Mouse (Mus musculus): ENCODE results near the gene Sdk2. TPM values are rescaled to one million over a fixed set of nuclear protein-coding genes. Genes with fewer than 3 reads are reported as not detected.

The Sdk2 gene
- total and polyA plus RNA-seq, 3 experiments = 1.2 to 4.8 (median 1.3) TPM

GRCm38 (mm10) chr11:113742998-113743397, 323.8 kb downstream of the Sdk2 start:
- no peak overlapping the region for H3K9ac ChIP-seq (ENCODE audit: insufficient read depth, low read depth)
- peaks cover 0 to 31% of the 10 kb centered on the region in 2 experiments for H3K36me3 ChIP-seq (replicated peaks in 1 of 2; ENCODE audit: control insufficient read depth in 1 of 2, insufficient read depth in 1 of 2, low read length in 1 of 2)
- H3K27ac ChIP-seq (ENCODE audit: insufficient read depth, low read depth) = no peak overlapping the region
- no peaks in the 10 kb centered on the region for H3K79me2 ChIP-seq (replicated peaks; ENCODE audit: control insufficient read depth, extremely low read depth, insufficient read depth, poor library complexity, severe bottlenecking)
- in situ Hi-C loops (cut with MboI; ENCODE audit: low pct_ligation_motif_present, low pct_unique_long_range_greater_than_20kb, low sequenced_read_pairs) (no loop called here), dilution Hi-C loops (cut with MboI; ENCODE audit: extremely low pct_ligation_motif_present, extremely low pct_unique_long_range_greater_than_20kb, low sequenced_read_pairs) (no loop called here)
- DNase-seq (ENCODE audit: extremely low read depth) = no peak
- peaks cover 8% of the 10 kb centered on the region for H3K9me3 ChIP-seq (replicated peaks; ENCODE audit: low read length)
- H3K27me3 ChIP-seq (replicated peaks) = no peaks in the 10 kb centered on the region
- TF ChIP-seq PAX5 (IDR thresholded peaks at IDR 0.05; ENCODE audit: low read length) = no peak
- TF ChIP-seq CTCF (conservative IDR thresholded peaks at IDR 0.05 in 1 of 2, IDR thresholded peaks at IDR 0.05 in 1 of 2; ENCODE audit: low read depth in 2 of 2, low read length in 2 of 2) = peak; percentile 7 to 26; a peak in 2 of 4 replicates
- TF ChIP-seq MXI1 (IDR thresholded peaks at IDR 0.05; ENCODE audit: low read depth, low read length) = no peak
- no peak overlapping the region for H3K4me3 ChIP-seq (replicated peaks in 1 of 3; ENCODE audit: low read depth in 2 of 3, low read length in 2 of 3, poor library complexity in 1 of 3)
- peaks cover under 1 to 6% of the 10 kb centered on the region in 2 experiments; a peak in 3 of 4 replicates for H3K4me1 ChIP-seq (ENCODE audit: control insufficient read depth in 1 of 2, insufficient read depth in 2 of 2)
- H3K4me2 ChIP-seq (ENCODE audit: insufficient read depth, low read depth, poor library complexity, severe bottlenecking) = no peak overlapping the region

DNA sequence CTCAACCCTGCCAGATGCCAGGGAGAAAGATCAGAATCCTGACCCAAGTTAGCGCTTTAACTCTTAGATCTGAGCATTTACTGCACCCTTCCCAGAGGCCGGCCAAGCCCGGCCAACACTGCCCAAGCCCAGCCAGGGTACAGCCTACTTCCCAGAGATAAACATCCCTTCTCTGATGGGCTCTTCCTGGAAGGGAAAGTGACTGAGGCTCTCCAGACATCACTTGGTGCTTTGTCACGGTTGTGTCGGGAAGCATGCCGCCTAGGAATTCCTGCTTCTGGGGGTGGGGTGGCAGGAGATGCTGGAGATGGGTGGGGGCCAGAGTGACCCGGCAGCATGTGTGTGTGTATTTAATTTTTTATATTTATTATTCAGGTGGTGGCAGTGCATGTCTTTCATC, 326.7 kb downstream of the Sdk2 start:
- Histone ChIP-seq H3K36me3 (replicated peaks in 1 of 2; ENCODE audit: control insufficient read depth in 1 of 2, insufficient read depth in 1 of 2, low read length in 1 of 2) (peaks cover 0 to 33% of the 10 kb centered on the region in 2 experiments), H3K4me2 (ENCODE audit: insufficient read depth, low read depth, poor library complexity, severe bottlenecking) (no peak overlapping the region), H3K4me1 (ENCODE audit: control insufficient read depth in 1 of 2, insufficient read depth in 2 of 2) (peaks cover 3 to 5% of the 10 kb centered on the region in 2 experiments; a peak in 3 of 4 replicates), H3K9ac (ENCODE audit: insufficient read depth, low read depth) (no peak overlapping the region), H3K9me3 (replicated peaks; ENCODE audit: low read length) (peaks cover 19% of the 10 kb centered on the region), H3K27ac (ENCODE audit: insufficient read depth, low read depth) (no peak overlapping the region), H3K4me3 (replicated peaks in 1 of 3; ENCODE audit: low read depth in 2 of 3, low read length in 2 of 3, poor library complexity in 1 of 3) (no peak overlapping the region), H3K27me3 (replicated peaks) (no peaks in the 10 kb centered on the region), H3K79me2 (replicated peaks; ENCODE audit: control insufficient read depth, extremely low read depth, insufficient read depth, poor library complexity, severe bottlenecking) (no peaks in the 10 kb centered on the region)
- no peak for TF ChIP-seq MAZ (IDR thresholded peaks at IDR 0.05; ENCODE audit: low read depth, low read length)
- no peak for TF ChIP-seq CHD2 (IDR thresholded peaks at IDR 0.05; ENCODE audit: low read length)
- no peak for TF ChIP-seq ZNF384 (IDR thresholded peaks at IDR 0.05; ENCODE audit: low read depth, low read length)
- no peak for TF ChIP-seq HCFC1 (IDR thresholded peaks at IDR 0.05; ENCODE audit: low read depth, low read length)
- TF ChIP-seq RCOR1 (conservative IDR thresholded peaks at IDR 0.05; ENCODE audit: low read depth, low read length) = no peak
- no peak for TF ChIP-seq SMC3 (IDR thresholded peaks at IDR 0.05; ENCODE audit: low read depth, low read length)
- no peak for TF ChIP-seq TCF12 (IDR thresholded peaks at IDR 0.05; ENCODE audit: low read depth, low read length)
- TF ChIP-seq POLR2A (IDR thresholded peaks at IDR 0.05; ENCODE audit: low read depth, low read length) = no peak
- TF ChIP-seq ZKSCAN1 (IDR thresholded peaks at IDR 0.05; ENCODE audit: borderline replicate concordance, low read depth, low read length) = no peak
- no peak for TF ChIP-seq ZC3H11A (IDR thresholded peaks at IDR 0.05; ENCODE audit: low read depth, low read length)
- no peak for TF ChIP-seq CHD1 (IDR thresholded peaks at IDR 0.05; ENCODE audit: low read depth, low read length)
- TF ChIP-seq IRF4 (IDR thresholded peaks at IDR 0.05; ENCODE audit: low read depth, low read length) = no peak
- dilution Hi-C loops (cut with MboI; ENCODE audit: extremely low pct_ligation_motif_present, extremely low pct_unique_long_range_greater_than_20kb, low sequenced_read_pairs) (no loop called here), in situ Hi-C loops (cut with MboI; ENCODE audit: low pct_ligation_motif_present, low pct_unique_long_range_greater_than_20kb, low sequenced_read_pairs) (no loop called here)
- DNase-seq (ENCODE audit: extremely low read depth) = no peak

GRCm38 (mm10) chr11:113739213-113739612, 327.6 kb downstream of the Sdk2 start:
- TF ChIP-seq CHD2 (IDR thresholded peaks at IDR 0.05; ENCODE audit: low read length) (no peak), BHLHE40 (IDR thresholded peaks at IDR 0.05; ENCODE audit: low read depth, low read length) (no peak), ZKSCAN1 (IDR thresholded peaks at IDR 0.05; ENCODE audit: borderline replicate concordance, low read depth, low read length) (no peak), UBTF (IDR thresholded peaks at IDR 0.05; ENCODE audit: low read depth, low read length) (no peak), KAT2A (IDR thresholded peaks at IDR 0.05; ENCODE audit: insufficient replicate concordance, low read length) (no peak), MXI1 (IDR thresholded peaks at IDR 0.05; ENCODE audit: low read depth, low read length) (no peak), MEF2A (IDR thresholded peaks at IDR 0.05; ENCODE audit: borderline replicate concordance, low read depth, low read length) (no peak), SMC3 (IDR thresholded peaks at IDR 0.05; ENCODE audit: low read depth, low read length) (no peak), ZC3H11A (IDR thresholded peaks at IDR 0.05; ENCODE audit: low read depth, low read length) (no peak), EP300 (IDR thresholded peaks at IDR 0.05; ENCODE audit: low read length) (no peak), CHD1 (IDR thresholded peaks at IDR 0.05; ENCODE audit: low read depth, low read length) (no peak), USF1 (IDR thresholded peaks at IDR 0.05; ENCODE audit: low read depth, low read length) (no peak), HCFC1 (IDR thresholded peaks at IDR 0.05; ENCODE audit: low read depth, low read length) (no peak), POLR2A (IDR thresholded peaks at IDR 0.05; ENCODE audit: low read depth, low read length) (no peak)
- no peak overlapping the region for H3K9ac ChIP-seq (ENCODE audit: insufficient read depth, low read depth)
- H3K27me3 ChIP-seq (replicated peaks) = no peaks in the 10 kb centered on the region
- no peak overlapping the region for H3K27ac ChIP-seq (ENCODE audit: insufficient read depth, low read depth)
- peaks cover 3 to 9% of the 10 kb centered on the region in 2 experiments; a peak in 3 of 4 replicates for H3K4me1 ChIP-seq (ENCODE audit: control insufficient read depth in 1 of 2, insufficient read depth in 2 of 2)
- no peak overlapping the region for H3K4me3 ChIP-seq (replicated peaks in 1 of 3; ENCODE audit: low read depth in 2 of 3, low read length in 2 of 3, poor library complexity in 1 of 3)
- no peaks in the 10 kb centered on the region for H3K79me2 ChIP-seq (replicated peaks; ENCODE audit: control insufficient read depth, extremely low read depth, insufficient read depth, poor library complexity, severe bottlenecking)
- dilution Hi-C loops (cut with MboI; ENCODE audit: extremely low pct_ligation_motif_present, extremely low pct_unique_long_range_greater_than_20kb, low sequenced_read_pairs) = no loop called here
- H3K9me3 ChIP-seq (replicated peaks; ENCODE audit: low read length) = peaks cover 19% of the 10 kb centered on the region
- no peak overlapping the region for H3K4me2 ChIP-seq (ENCODE audit: insufficient read depth, low read depth, poor library complexity, severe bottlenecking)
- H3K36me3 ChIP-seq (replicated peaks in 1 of 2; ENCODE audit: control insufficient read depth in 1 of 2, insufficient read depth in 1 of 2, low read length in 1 of 2) = peaks cover 0 to 30% of the 10 kb centered on the region in 2 experiments
- in situ Hi-C loops (cut with MboI; ENCODE audit: low pct_ligation_motif_present, low pct_unique_long_range_greater_than_20kb, low sequenced_read_pairs) = no loop called here
- no peak for DNase-seq (ENCODE audit: extremely low read depth)

All from CH12.LX (cell line).